Mouse (Mus musculus) testis, postnatal 10 days (tissue): ENCODE measurements around the gene Syne3.

Experiments
- DNase-seq: peaks from one replicate; pipeline ENCODE4 v3.0.0; 2021; ENCODE audit warnings: low spot score

The Syne3 gene

DNA sequence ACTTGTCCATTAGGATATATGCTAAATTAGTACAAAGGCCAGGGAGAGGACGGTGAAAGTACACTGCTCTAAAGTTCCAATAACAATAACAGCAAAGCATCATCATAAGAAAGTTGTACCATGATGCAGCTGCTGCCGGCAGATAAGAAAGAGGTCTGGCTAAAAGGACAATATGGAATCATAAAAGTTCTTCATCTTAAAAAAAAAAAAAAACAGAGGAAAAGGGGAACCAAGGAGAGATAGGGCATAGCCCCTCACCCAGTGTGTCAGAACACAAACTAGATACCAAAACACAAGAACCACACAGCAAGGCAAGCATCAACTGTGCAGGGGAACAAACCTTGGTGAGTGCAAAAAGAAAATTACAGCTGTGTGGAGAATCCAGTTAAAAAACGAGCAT is 117.4 kb downstream of the Syne3 start:
- DNase-seq = no peak

DNA sequence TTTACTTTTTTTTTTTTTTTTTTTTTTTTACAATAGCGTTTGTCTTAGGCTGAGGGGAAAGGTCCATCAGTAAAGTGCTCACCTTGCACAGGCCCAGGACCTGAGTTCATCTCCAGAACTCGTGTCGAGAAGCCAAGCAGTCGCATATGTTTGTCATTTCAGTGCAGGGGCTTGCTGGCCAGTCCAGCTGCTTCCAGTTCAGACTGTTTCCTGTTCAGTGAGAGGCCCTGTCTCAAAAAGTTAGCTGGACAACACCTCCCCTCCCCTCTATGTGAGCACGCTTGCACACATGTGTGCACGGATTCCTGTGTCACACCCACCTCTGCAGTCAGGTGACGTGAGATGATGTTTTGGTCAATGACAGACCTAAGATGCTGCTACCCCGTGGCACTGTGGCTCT is 119.5 kb downstream of the Syne3 start:
- no peak for DNase-seq

DNA sequence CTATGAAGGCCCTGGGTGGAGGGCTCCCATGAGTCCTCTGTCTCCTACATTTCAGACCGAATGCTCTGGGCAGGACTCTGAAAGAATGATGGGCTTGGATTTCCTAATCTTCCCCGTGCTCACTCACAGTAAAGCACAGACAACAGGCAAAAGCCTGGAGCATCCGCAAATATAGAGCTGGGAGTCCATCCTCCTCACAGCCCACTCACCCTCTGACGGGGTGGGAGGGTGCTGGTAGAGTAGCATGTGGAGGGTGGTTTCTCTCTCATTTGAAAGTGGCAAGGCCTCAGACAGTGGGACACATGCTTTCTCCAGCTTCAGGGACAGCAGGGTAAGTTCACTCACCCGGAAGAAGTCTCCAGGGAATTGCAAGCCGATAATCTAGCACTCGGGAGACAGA is 123.5 kb downstream of the Syne3 start:
- no peak for DNase-seq

DNA sequence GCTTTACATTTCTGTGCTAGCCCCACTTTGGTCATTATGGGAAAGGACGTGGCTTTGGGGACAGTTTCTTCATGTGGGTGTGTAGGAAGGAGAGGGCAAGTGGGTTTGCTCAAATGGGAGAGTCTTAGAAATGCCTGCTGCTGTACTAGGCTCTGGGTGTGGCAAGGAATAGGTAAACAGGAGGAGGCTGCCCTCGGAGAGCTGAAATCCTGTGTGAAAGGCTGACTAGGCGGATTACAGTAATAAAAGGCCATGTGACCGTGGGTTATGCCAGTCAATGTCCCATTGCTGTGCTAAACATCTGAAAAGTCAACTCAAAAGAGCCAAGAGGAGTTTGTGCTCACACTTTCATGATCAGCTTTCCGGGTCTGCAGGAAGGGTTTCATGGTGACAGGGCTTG is 127.1 kb downstream of the Syne3 start:
- no peak for DNase-seq

DNA sequence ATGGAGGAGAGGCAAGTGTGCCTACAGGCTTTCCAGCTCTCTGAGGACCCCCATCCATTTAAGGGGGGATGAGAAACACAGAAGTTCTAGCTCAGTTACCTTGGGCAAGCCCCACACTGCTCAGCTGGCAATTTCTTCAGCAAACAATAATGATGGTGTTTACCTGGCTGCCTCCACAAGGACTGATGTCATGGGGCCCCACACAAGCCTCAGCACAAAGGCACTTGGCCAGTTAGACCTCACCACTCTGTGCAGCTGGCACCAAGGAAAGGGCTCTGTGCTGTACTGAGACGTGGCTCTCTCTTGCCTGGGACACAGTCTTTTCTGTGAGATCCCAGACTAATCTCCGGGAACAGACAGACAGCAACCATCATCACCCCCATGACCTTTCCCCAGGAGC is 127.5 kb downstream of the Syne3 start:
- no peak for DNase-seq

DNA sequence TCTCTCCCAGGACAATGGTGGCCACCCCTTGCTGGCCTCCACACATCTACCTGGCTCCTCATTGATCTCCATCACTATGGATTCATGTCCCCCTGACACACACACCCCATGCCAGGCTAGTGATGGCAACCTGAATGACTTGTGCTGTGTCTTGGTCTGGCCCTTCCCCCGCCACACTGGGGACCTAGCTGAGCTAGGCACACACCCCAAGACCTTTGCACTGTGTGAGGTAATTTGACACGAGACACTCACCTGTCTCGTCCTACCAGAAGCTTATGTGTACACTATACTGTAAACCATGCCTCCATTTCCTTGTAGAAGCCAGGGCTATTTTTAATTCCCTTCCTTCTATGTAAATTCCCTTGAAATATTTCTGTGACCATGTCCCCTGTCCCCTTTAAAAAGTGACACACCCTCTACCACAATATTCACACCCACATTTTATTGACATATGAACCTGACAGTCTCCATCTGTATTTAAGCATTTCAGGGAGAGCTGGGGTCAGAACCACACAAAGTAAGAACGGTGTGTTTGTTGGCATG is 128.0 kb downstream of the Syne3 start:
- DNase-seq = no peak

DNA sequence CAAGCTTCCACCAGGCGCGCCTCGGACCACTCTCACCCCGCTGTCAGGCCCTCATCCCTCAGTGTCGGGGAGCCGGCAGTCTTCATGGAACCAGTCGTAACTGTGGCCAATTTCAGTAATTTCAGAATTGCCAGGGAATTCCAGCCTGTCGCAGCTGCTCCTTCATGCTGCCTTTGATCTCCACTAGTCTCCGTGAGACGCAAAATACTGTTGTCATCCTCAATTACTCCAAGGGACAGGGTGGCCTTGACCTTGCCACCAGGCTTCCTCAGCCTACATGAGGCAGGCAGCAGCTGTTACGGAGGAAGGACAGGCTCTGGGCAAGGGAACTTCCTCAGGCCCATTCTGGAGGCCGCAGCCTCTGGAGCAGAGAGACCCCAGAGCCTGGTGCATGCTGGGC is 129.2 kb downstream of the Syne3 start:
- DNase-seq = no peak
